Mouse (Mus musculus) cortical plate, adult 2 months (tissue): ENCODE results near the gene Rsg1. TPM values are rescaled to one million over a fixed set of nuclear protein-coding genes. Genes with fewer than 3 reads are reported as not detected.

Source experiments
- H3K27ac ChIP-seq: fragments of 200-500 bp; 2 replicates; pipeline ENCODE4 v1.5.1; 2012; ENCODE audit warnings: low read length, control low read depth, inconsistent platforms; ENCODE audit not compliant: insufficient read depth
- H3K4me1 ChIP-seq: fragments of 200-500 bp; 2 replicates; pipeline ENCODE4 v1.6.1; 2011; ENCODE audit warnings: low read length; ENCODE audit not compliant: control insufficient read depth, insufficient read depth
- H3K4me3 ChIP-seq: fragments of 200-500 bp; 2 replicates; pipeline ENCODE4 v1.5.1; 2011; ENCODE audit warnings: mild to moderate bottlenecking, low read length, control low read depth; ENCODE audit not compliant: insufficient read depth
- CTCF ChIP-seq: fragments of 200-500 bp; IDR thresholded peaks from 2 replicates; pipeline ENCODE4 v1.5.1; 2011; ENCODE audit warnings: mild to moderate bottlenecking, control low read depth, low read length; ENCODE audit not compliant: insufficient read depth; ENCODE audit errors: extremely low read depth
- POLR2A ChIP-seq: fragments of 200-500 bp; IDR thresholded peaks from 2 replicates; pipeline ENCODE4 v1.6.1; 2011; ENCODE audit warnings: mild to moderate bottlenecking, low read length, control low read depth; ENCODE audit not compliant: insufficient read depth; ENCODE audit errors: extremely low read depth
- polyA plus RNA-seq: library from polyadenylated mRNA; depleted of rRNA; stranded (reverse); fragments of >200 nt; gene quantifications from 2 replicates; pipeline ENCODE4 v1.2.3, GENCODE M21; 2012; rRNA removed

The Rsg1 gene
- polyA plus RNA-seq, 1 experiment, result 3.3 TPM

DNA sequence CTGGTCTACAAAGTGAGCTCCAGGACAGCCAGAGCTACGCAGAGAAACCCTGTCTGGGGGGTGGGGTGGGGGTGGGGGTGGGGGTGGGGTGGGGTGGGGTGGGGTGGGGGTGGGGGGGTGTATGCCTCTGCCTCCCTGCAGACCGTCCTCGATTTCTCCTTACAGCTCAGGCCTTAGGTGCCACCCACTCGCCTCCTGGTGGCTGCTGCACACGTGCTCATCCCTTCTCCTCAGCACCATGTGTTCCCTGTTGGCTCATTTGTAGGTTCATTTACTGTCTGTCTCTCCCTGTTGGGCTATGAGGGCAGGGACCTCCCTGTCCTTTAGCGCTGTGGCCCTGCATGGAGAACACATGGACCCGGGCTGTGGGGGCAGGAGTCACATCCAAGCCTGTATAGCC lies 57.5 kb downstream of the Rsg1 start:
- TF ChIP-seq CTCF (no peak), POLR2A (no peak)

GRCm38 (mm10) chr4:141271721-141272120 lies 58.0 kb downstream of the Rsg1 start:
- no peak overlapping the region for H3K4me3 ChIP-seq
- no peak overlapping the region for H3K27ac ChIP-seq
- no peak for TF ChIP-seq POLR2A
- TF ChIP-seq CTCF, result no peak
- H3K4me1 ChIP-seq, result no peaks in the 10 kb centered on the region; the same call in 1 of the 2 replicates

More for the DNA sequence above, 57.5 kb downstream of the Rsg1 start:
- no peaks in the 10 kb centered on the region; the same call in 1 of the 2 replicates for H3K4me1 ChIP-seq
- H3K4me3 ChIP-seq, result no peak overlapping the region
- no peak overlapping the region for H3K27ac ChIP-seq

DNA sequence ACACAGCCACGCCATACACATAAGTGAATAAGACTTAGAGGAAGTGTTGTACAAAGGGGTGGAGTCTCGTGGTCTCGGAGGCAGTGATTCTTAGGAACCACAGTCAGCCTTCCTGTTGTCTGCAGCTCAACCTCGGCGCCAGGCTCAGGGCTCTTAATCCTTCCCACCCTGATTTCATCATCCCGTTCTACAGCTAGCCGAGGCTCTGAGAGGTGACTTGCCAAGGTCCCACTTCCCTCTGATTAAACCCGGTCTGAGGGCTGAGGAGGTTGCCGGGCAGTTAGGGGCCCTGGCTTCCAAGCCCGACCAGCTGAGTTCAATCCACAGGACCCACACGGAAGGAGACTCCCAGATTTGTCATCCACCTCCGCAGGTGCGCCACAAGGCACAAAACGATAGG lies 59.1 kb downstream of the Rsg1 start:
- Histone ChIP-seq H3K4me3 (no peak overlapping the region), H3K27ac (no peak overlapping the region), H3K4me1 (no peaks in the 10 kb centered on the region; the same call in 1 of the 2 replicates)
- TF ChIP-seq POLR2A (no peak), CTCF (no peak)

GRCm38 (mm10) chr4:141273296-141273695 lies 59.5 kb downstream of the Rsg1 start:
- TF ChIP-seq CTCF (peak; percentile 95), POLR2A (no peak)
- Histone ChIP-seq H3K4me1 (no peaks in the 10 kb centered on the region; the same call in 1 of the 2 replicates), H3K4me3 (no peak overlapping the region), H3K27ac (no peak overlapping the region)

- H3K27ac ChIP-seq, result no peak overlapping the region
- TF ChIP-seq POLR2A, result no peak
- TF ChIP-seq CTCF, result no peak
- no peak overlapping the region for H3K4me3 ChIP-seq
- H3K4me1 ChIP-seq, result no peaks in the 10 kb centered on the region; the same call in 1 of the 2 replicates
Observed at GRCm38 (mm10) chr4:141274485-141275341, 61.0 kb downstream of the Rsg1 start.

Other genes starting within 250 kb of the Rsg1 start
- gene Atp13a2, start 227.1 kb upstream of the Rsg1 start, polyA plus RNA-seq, result 180 and 187 TPM in 2 replicates
- gene Mfap2, start 203.5 kb upstream of the Rsg1 start, polyA plus RNA-seq, result 9.6 and 10.9 TPM in 2 replicates
- gene Crocc, start 153.4 kb upstream of the Rsg1 start, polyA plus RNA-seq, result 85.8 and 95.2 TPM in 2 replicates
- 58.6 and 62.3 TPM in 2 replicates for gene Necap2, start 135.6 kb upstream of the Rsg1 start, polyA plus RNA-seq
- gene Spata21, start 125.6 kb upstream of the Rsg1 start, polyA plus RNA-seq, result 0.53 and 0.71 TPM in 2 replicates
- gene Szrd1, start 74.2 kb upstream of the Rsg1 start, polyA plus RNA-seq, result 18.0 and 19.4 TPM in 2 replicates
- gene Fbxo42, start 66.0 kb upstream of the Rsg1 start, polyA plus RNA-seq, result 20.7 and 22.6 TPM in 2 replicates
- gene Arhgef19, start 25.5 kb downstream of the Rsg1 start, polyA plus RNA-seq, result 11.8 and 13.2 TPM in 2 replicates
- gene Epha2, start 87.3 kb downstream of the Rsg1 start, polyA plus RNA-seq, result 1.2 and 1.3 TPM in 2 replicates
- 3.2 and 3.3 TPM in 2 replicates for gene Fam131c, start 154.3 kb downstream of the Rsg1 start, polyA plus RNA-seq
- gene Clcnka, start 184.8 kb downstream of the Rsg1 start, polyA plus RNA-seq, result not detected in 2 replicates
- gene Clcnkb, start 202.1 kb downstream of the Rsg1 start, polyA plus RNA-seq, result 0.32 TPM in 1 of 2 replicates, not detected in the other
- 0.21 and 0.23 TPM in 2 replicates for gene Hspb7, start 206.8 kb downstream of the Rsg1 start, polyA plus RNA-seq
- 13.3 and 14.2 TPM in 2 replicates for gene Srarp, start 222.1 kb downstream of the Rsg1 start, polyA plus RNA-seq
- gene Zbtb17, start 230.7 kb downstream of the Rsg1 start, polyA plus RNA-seq, result 45.1 and 47.2 TPM in 2 replicates